Mouse (Mus musculus) brain, embryonic 14.5 days (tissue): ENCODE measurements around the gene Lrcol1. TPM values are rescaled to one million over a fixed set of nuclear protein-coding genes. Genes with fewer than 3 reads are reported as not detected.

ENCODE experiments used
- DNase-seq: peaks from one replicate; pipeline ENCODE4 v3.0.0-alpha.2; 2011; ENCODE audit warnings: low read depth
- CTCF ChIP-seq: fragments of 200-500 bp; IDR thresholded peaks from 2 replicates; pipeline ENCODE4 v1.5.1; 2012; ENCODE audit warnings: inconsistent platforms, mild to moderate bottlenecking, moderate library complexity, borderline replicate concordance; ENCODE audit not compliant: insufficient read depth, insufficient read length; ENCODE audit errors: extremely low read depth
- POLR2A ChIP-seq: fragments of 200-500 bp; IDR thresholded peaks from 2 replicates; pipeline ENCODE4 v1.6.1; 2012; ENCODE audit warnings: mild to moderate bottlenecking, inconsistent platforms, borderline replicate concordance; ENCODE audit not compliant: poor library complexity, insufficient read depth, insufficient read length, severe bottlenecking; ENCODE audit errors: extremely low read depth
- polyA plus RNA-seq: library from polyadenylated mRNA; depleted of rRNA; stranded (reverse); fragments of >200 nt; gene quantifications from 2 replicates; pipeline ENCODE4 v1.2.3, GENCODE M21; 2012; rRNA removed

Lrcol1 gene
- polyA plus RNA-seq, 1 experiment, result not detected

DNA sequence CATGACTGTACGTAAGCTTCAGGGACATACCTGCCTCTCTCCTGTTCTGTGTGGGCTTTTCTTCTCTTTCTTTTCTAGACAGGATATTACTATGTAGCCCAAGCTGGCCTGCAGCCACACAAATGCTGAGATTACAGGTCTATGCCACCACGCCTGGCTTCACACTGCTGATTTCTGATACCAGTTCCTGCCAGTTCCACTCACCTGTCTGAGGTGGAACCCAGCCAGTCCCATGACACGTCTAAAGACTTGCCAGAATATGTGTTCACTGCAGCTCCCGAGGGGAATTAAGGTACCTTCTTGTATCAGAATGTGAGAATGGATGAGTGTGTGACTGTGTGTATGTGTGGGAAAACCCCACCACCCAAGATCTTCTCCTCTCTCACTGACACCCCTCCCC is 46.1 kb downstream of the Lrcol1 start:
- DNase-seq, result no peak

GRCm38 (mm10) chr5:110392727-110393126 is 48.2 kb downstream of the Lrcol1 start:
- peak; percentile 47 for DNase-seq
- TF ChIP-seq CTCF (no peak), POLR2A (no peak)

More for the DNA sequence above, 46.1 kb downstream of the Lrcol1 start:
- TF ChIP-seq POLR2A (no peak), CTCF (no peak)

DNA sequence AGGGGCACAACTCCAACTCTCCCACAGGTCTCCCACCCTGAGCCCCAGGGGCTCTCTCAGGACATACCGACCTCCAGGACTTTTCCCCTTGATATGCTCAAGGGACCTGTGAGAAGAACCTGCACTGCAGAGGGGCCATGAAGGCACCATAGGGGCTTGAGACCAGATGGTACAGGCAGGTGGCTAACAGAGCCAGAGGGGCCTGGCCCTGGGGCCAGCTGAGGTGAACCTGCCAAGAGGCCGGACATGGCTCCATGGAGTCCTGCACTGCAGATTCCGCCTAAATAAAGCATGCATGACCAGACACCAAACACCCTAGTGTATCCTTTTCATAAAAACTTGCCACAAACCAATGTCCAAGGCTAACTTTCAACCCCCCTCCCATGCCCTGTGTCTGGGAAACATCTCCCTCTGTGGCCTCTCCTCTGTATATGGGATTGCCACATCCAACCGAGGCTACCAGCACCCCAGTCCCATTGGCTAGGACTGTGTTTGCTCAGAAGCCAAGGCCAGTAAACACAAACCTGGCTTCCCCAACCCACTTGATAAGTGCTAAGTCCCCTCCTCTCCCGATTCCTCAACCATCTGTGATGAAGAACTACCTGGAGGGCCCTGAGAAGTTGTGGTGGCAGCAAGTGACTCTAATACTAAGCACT is 50.6 kb downstream of the Lrcol1 start:
- DNase-seq, result no peak
- no peak for TF ChIP-seq POLR2A

DNA sequence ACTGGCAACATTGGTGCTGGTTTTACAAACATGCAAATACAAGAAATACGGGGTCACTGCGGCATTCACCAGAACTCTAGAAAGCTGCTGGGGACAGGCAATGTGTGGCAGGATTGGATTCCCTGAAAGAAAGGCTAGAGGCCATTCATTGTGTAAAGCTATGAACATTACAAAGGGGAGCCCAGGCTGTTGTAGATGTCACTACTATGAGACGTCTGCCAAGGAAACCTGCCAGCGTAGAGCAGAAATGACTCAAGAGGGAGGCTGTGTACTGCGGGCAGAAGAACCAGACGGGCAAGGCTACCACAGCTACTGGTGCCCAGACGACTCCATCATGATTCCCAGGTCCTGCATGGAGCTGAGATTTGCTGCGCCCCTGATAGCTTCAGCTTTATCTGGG is 56.6 kb downstream of the Lrcol1 start:
- TF ChIP-seq CTCF (no peak), POLR2A (no peak)
- DNase-seq, result no peak

DNA sequence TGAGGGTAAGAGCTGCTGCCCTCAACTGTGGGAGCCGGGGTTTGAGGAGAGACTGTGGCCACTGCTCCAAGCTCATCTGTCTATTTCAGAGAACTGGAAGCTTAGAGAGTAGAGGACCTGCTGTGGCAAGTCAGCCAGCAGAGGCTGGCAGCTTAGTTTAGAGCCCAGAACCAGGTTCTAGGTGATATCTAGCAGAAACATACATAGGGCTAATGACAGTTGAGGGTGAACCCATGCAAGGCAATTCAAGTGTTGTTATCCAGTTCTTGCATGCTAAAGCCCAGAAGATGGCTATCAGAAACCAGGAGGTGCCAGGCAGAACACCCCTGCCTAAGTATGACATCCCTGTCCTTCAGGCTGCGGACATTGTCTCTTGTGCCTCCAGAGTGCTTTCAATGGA is 58.0 kb downstream of the Lrcol1 start:
- TF ChIP-seq POLR2A (no peak), CTCF (no peak)
- DNase-seq, result no peak

GRCm38 (mm10) chr5:110403931-110404330 is 59.4 kb downstream of the Lrcol1 start:
- TF ChIP-seq CTCF, result no peak
- TF ChIP-seq POLR2A, result no peak
- no peak for DNase-seq

Other genes starting within 250 kb of the Lrcol1 start
- gene Plcxd1, start 244.8 kb upstream of the Lrcol1 start, polyA plus RNA-seq, result 2.6 and 3.2 TPM in 2 replicates
- 183 and 293 TPM in 2 replicates for gene Gtpbp6, start 236.5 kb upstream of the Lrcol1 start, polyA plus RNA-seq
- gene Zfp605, start 234.6 kb upstream of the Lrcol1 start, polyA plus RNA-seq, result 5.8 and 9.7 TPM in 2 replicates
- gene Chfr, start 208.9 kb upstream of the Lrcol1 start, polyA plus RNA-seq, result 119 and 128 TPM in 2 replicates
- gene Golga3, start 168.0 kb upstream of the Lrcol1 start, polyA plus RNA-seq, result 13.8 and 21.7 TPM in 2 replicates
- 18.7 and 19.8 TPM in 2 replicates for gene Ankle2, start 113.7 kb upstream of the Lrcol1 start, polyA plus RNA-seq
- 55.4 and 55.9 TPM in 2 replicates for gene Pgam5, start 74.8 kb upstream of the Lrcol1 start, polyA plus RNA-seq
- gene Pxmp2, start 58.5 kb upstream of the Lrcol1 start, polyA plus RNA-seq, result 4.3 and 4.5 TPM in 2 replicates
- 15.8 and 20.2 TPM in 2 replicates for gene Pole, start 58.4 kb upstream of the Lrcol1 start, polyA plus RNA-seq
- 8.3 and 10.8 TPM in 2 replicates for gene P2rx2, start 1.5 kb upstream of the Lrcol1 start, polyA plus RNA-seq
- 56.1 and 78.4 TPM in 2 replicates for gene Fbrsl1, start 103.8 kb downstream of the Lrcol1 start, polyA plus RNA-seq
- 24.5 and 33.1 TPM in 2 replicates for gene Galnt9, start 199.6 kb downstream of the Lrcol1 start, polyA plus RNA-seq